ENCODE assay signal across 8 mouse cellular contexts in genomic region chr10:79892451-79893118, GRCm38 (mm10). TPM values are rescaled to one million over a fixed set of nuclear protein-coding genes. Genes with fewer than 3 reads are reported as not detected.
DNase-seq lines count a peak whose midpoint lies in the region.

No protein-coding gene starts in this region.

- DNase-seq in T-cell, adult 2 months (ENCODE audit: low spot score) = peak; percentile 83
- peak; percentile 87 to 93 for DNase-seq in cerebellum, postnatal 25 days
- DNase-seq in gastrocnemius, adult 8-10 months (ENCODE audit: low spot score in 2 of 2) = peak; percentile 56 to 69
- DNase-seq in induced T-regulatory cell, adult 2 months (ENCODE audit: low read depth) = peak; percentile 89
- peak; percentile 78 to 85 for DNase-seq in left cerebral cortex, adult 18-20 months (ENCODE audit: low spot score in 2 of 2)
- peak; percentile 81 to 88 for DNase-seq in lung, postnatal 4 days
- DNase-seq in right cerebral cortex, adult 2 months (ENCODE audit: low spot score in 2 of 2) = peak; percentile 79 to 84
- DNase-seq in urinary bladder, postnatal 25 days (ENCODE audit: low spot score) = peak; percentile 78

RNA-seq across cellular contexts. Expression of gene Cfd, which starts 1.9 kb away (rescaled TPM):
- 100 to 1,000 TPM in 1 of 4 experiments, 10 to 100 TPM in 3; 10.7 to 257 (median 39.5) TPM for total RNA-seq in gastrocnemius, adult 8-10 months (2022)
- total RNA-seq in left cerebral cortex, adult 18-20 months (2021) = not detected

RNA-seq across cellular contexts. Expression of gene Elane, which starts 6.5 kb away (rescaled TPM):
- total RNA-seq in gastrocnemius, adult 8-10 months (2022) = not detected
- not detected for total RNA-seq in left cerebral cortex, adult 18-20 months (2021)

RNA-seq across cellular contexts. Expression of gene Med16, which starts 16.1 kb away (rescaled TPM):
- 10 to 100 TPM; 30.8 to 37.1 (median 32.9) TPM for total RNA-seq in gastrocnemius, adult 8-10 months (2022)
- 10 to 100 TPM; 48.6 to 63.7 TPM for total RNA-seq in left cerebral cortex, adult 18-20 months (2021)

RNA-seq across cellular contexts. Expression of gene Gm26602, which starts 18.1 kb away (rescaled TPM):
- total RNA-seq in gastrocnemius, adult 8-10 months (2022) = not detected
- not detected for total RNA-seq in left cerebral cortex, adult 18-20 months (2021)

RNA-seq across cellular contexts. Expression of gene Plppr3, which starts 18.2 kb away (rescaled TPM):
- under 1 TPM in 1 of 4 experiments, not detected in 3; 0.40 TPM for total RNA-seq in gastrocnemius, adult 8-10 months (2022)
- total RNA-seq in left cerebral cortex, adult 18-20 months (2021) = 10 to 100 TPM; 55.6 to 58.0 TPM

Comparison
In these comparisons a context has a peak if more than half of its experiments do, and no peak if none do; other contexts are left out.
1. Peak in every context shown above with its lines: DNase-seq.
2. RNA of gene Cfd, which starts 1.9 kb away (total RNA-seq): 10.7 to 257 TPM in gastrocnemius, adult 8-10 months; not detected in left cerebral cortex, adult 18-20 months; every median in the first group is over 10 times any median in the second.